Mouse (Mus musculus) hindbrain, embryonic 10.5 days (tissue): ENCODE results near the gene Acvr2a. TPM values are rescaled to one million over a fixed set of nuclear protein-coding genes. Genes with fewer than 3 reads are reported as not detected.

Experiments used
- DNase-seq: peaks from one replicate; pipeline ENCODE4 v3.0.0-alpha.2; 2017; ENCODE audit warnings: low spot score
- H3K27ac ChIP-seq: fragments of 300-500 bp; sonication (generic); 2 replicates; pipeline ENCODE4 v1.5.1; 2016; ENCODE audit warnings: mild to moderate bottlenecking, moderate library complexity
- H3K27me3 ChIP-seq: fragments of 300-500 bp; sonication (generic); 2 replicates; pipeline ENCODE4 v1.6.1; 2016; ENCODE audit warnings: mild to moderate bottlenecking; ENCODE audit not compliant: poor library complexity, insufficient read depth, severe bottlenecking
- H3K36me3 ChIP-seq: fragments of 300-500 bp; sonication (generic); 2 replicates; pipeline ENCODE4 v1.6.1; 2016; ENCODE audit warnings: mild to moderate bottlenecking, moderate library complexity
- H3K4me1 ChIP-seq: fragments of 300-500 bp; sonication (generic); replicated peaks from 2 replicates; pipeline ENCODE4 v1.6.1; 2016; ENCODE audit warnings: mild to moderate bottlenecking
- H3K4me3 ChIP-seq: fragments of 300-500 bp; sonication (generic); 2 replicates; pipeline ENCODE4 v1.5.1; 2016; ENCODE audit warnings: mild to moderate bottlenecking, moderate library complexity
- H3K9me3 ChIP-seq: fragments of 300-500 bp; sonication (generic); 2 replicates; pipeline ENCODE4 v1.6.1; 2016; ENCODE audit warnings: mild to moderate bottlenecking, moderate library complexity
- WGBS: fragments of 180-500 bp; shearing (Covaris S2); methylation state at CpG from one replicate; pipeline ENCODE4 v1.1.7; 2016; 5-methylcytosine and 5-hydroxymethylcytosine counted together
- polyA plus RNA-seq: library from polyadenylated mRNA; unstranded; fragments of >200 nt; fragmentation: Nextera tagmentation; extraction: Ambion mirVana; gene quantifications from 2 replicates; pipeline ENCODE4 v1.2.1, GENCODE M21; 2016

Acvr2a gene
- polyA plus RNA-seq, 1 experiment from 2014 or later, result 22.9 TPM

DNA sequence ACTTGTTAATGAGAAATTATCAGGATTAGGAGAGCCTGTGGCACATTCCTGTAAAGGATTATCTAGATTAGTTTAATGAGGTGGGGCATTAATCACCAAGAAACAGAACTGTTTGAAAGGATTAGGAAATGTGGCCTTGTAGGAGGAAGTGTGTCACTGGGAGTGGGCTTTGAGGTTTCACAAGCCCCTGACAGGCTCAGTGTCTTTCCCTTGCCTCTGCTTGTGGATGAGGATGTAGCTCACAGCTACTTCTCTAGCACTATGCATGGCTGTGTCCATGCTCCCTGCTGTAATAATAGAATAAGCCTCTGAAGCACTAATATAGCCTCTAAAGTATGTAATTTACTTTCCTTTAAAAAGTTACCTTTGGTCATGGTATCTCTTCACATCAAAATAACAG is 101.9 kb downstream of the Acvr2a start:
- peaks cover 93% of the 10 kb centered on the region for H3K36me3 ChIP-seq

DNA sequence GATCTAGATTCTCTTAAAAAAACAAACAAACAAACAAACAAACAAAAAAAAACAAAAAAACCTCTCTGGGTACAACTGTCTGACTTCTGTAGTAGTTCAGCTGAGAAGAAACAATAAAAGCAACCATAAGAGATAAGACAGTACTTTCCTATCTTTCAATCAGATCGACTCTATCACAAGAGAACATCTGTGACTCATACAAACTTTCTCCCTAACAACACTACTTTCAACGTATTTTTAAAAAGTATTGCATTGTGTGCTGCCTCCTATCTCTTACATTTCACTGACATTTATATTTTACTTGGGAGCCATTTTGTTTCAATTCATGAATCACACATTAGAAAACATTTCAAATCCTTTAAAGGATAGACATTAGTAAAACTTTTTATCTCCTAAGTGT is 121.1 kb downstream of the Acvr2a start:
- Histone ChIP-seq H3K27ac (no peak overlapping the region), H3K27me3 (no peaks in the 10 kb centered on the region), H3K4me1 (no peaks in the 10 kb centered on the region), H3K4me3 (no peak overlapping the region), H3K36me3 (peaks cover 69% of the 10 kb centered on the region), H3K9me3 (no peaks in the 10 kb centered on the region)
- 86% methylated on average over 2 of the region's 2 CpGs for WGBS
- DNase-seq, result no peak

More for the DNA sequence above, 101.9 kb downstream of the Acvr2a start:
- Histone ChIP-seq H3K27ac (no peak overlapping the region), H3K4me3 (no peak overlapping the region), H3K4me1 (no peaks in the 10 kb centered on the region), H3K9me3 (no peaks in the 10 kb centered on the region), H3K27me3 (no peaks in the 10 kb centered on the region)
- DNase-seq, result no peak

DNA sequence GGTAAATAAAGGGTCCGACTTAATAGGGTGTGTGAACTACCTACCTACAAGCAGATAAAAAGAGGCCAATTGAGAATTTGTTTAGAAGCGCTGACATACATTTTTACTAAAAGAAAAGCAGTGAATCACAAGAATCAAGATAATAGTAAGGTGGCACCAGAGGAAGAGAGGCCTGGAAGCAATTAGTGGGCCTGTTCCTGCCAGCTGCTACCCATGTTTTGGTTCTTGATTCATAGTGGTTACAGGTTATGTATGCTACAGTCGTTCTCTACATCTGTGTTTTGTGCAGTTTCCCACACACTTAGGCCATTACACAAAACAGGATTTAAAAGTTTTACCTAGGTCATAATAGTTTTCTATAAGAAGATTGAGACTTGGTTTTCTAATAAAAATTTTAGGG is 133.9 kb downstream of the Acvr2a start:
- Histone ChIP-seq H3K4me3 (peak overlapping the region; percentile 92), H3K36me3 (no peaks in the 10 kb centered on the region), H3K9me3 (no peaks in the 10 kb centered on the region), H3K27ac (no peak overlapping the region), H3K27me3 (no peaks in the 10 kb centered on the region), H3K4me1 (peaks cover 15% of the 10 kb centered on the region)
- no peak for DNase-seq
- WGBS, result 75% methylated on average over 3 of the region's 3 CpGs

DNA sequence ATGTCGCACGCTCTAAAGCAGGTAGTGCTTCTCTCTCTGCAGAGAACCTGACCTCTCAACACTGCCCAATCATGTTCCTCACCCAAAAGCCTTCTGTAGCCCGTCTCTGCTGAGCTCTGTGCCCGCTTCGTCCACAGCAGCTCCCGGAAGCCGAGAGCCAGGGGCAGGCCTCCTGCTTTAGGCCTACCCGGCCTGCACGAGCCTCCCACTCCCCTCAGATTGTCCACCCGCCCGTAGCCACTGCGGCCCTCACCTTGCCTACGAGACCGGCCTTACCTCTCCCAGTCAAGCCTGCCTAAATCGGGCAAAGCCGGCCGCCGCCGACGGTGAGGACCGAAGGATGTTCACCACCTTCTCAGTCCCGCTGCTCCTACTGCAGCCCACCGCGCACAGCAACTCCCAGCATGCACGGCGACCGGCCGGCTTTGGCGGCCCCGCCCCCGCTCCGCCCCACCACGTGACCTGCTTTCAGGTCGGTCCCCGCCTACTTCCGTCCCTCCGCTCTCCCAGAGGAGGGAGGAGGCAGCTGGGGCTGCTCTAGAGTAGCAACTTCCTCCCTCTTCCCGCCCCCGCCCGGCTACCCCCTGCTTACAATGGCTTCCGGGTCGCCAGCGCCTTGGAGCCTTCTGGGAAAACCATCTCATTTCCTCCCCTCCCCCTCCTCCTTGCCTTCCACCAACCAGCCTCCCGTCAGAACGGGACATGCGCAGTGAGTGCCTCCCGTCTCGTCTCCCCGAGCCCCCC is 135.1 kb downstream of the Acvr2a start, which contains the start of gene Mbd5:
Mbd5 (plus strand) TSS at position 668 of the 744 bp plus-strand sequence.
- Histone ChIP-seq H3K27me3 (no peaks in the 10 kb centered on the region), H3K27ac (peak within 1 kb of the TSS; percentile 96), H3K9me3 (no peaks in the 10 kb centered on the region), H3K36me3 (no peaks in the 10 kb centered on the region), H3K4me3 (peak within 1 kb of the TSS; percentile 92), H3K4me1 (peaks cover 15% of the 10 kb centered on the region)
- under 1% methylated on average over 49 of the region's 49 CpGs for WGBS
- peak; percentile 99 for DNase-seq

DNA sequence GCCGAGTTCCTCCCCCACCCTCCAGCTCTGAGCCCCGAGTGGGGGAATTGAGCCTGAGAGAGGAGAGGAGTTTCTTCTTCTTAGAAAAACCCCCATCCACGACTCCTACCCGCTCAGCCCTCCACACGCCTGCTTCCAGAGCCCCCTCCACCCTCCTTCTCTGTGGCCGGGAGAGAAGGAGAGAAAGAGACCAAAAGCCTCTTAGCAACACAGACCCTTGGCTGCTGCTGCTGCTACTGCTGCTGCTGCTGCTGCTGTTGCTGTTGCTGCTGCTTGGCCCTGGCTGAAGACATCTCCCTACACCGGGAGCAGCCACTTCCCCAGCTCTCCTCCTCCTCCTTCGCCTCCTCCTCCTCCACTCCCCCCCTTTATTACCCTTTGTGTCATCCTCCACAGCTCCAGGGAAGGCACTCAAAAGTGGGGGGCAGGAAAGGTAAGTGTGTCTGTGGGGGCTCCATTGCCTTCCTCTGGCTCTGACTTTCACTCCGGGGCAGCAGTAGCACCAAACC is 135.9 kb downstream of the Acvr2a start:
- 0% methylated on average over 9 of the region's 9 CpGs for WGBS
- Histone ChIP-seq H3K4me1 (peaks cover 15% of the 10 kb centered on the region), H3K9me3 (no peaks in the 10 kb centered on the region), H3K4me3 (peak overlapping the region; percentile 92), H3K27ac (peak overlapping the region; percentile 96), H3K36me3 (no peaks in the 10 kb centered on the region), H3K27me3 (no peaks in the 10 kb centered on the region)
- DNase-seq, result peak; percentile 68

DNA sequence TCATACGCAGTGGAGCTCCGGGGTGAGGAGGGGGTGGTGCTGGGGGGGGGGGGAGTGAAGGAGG is 136.2 kb downstream of the Acvr2a start, which contains the start of gene Orc4:
Orc4 (minus strand) TSS at position 26 of the 64 bp plus-strand sequence.
- peak within 1 kb of the TSS; percentile 96 for H3K27ac ChIP-seq
- 0% methylated on average over 2 of the region's 2 CpGs for WGBS
- no peaks in the 10 kb centered on the region for H3K27me3 ChIP-seq
- H3K4me3 ChIP-seq, result peak within 1 kb of the TSS; percentile 92
- no peak for DNase-seq
- no peaks in the 10 kb centered on the region for H3K9me3 ChIP-seq
- peaks cover 15% of the 10 kb centered on the region for H3K4me1 ChIP-seq
- no peaks in the 10 kb centered on the region for H3K36me3 ChIP-seq

DNA sequence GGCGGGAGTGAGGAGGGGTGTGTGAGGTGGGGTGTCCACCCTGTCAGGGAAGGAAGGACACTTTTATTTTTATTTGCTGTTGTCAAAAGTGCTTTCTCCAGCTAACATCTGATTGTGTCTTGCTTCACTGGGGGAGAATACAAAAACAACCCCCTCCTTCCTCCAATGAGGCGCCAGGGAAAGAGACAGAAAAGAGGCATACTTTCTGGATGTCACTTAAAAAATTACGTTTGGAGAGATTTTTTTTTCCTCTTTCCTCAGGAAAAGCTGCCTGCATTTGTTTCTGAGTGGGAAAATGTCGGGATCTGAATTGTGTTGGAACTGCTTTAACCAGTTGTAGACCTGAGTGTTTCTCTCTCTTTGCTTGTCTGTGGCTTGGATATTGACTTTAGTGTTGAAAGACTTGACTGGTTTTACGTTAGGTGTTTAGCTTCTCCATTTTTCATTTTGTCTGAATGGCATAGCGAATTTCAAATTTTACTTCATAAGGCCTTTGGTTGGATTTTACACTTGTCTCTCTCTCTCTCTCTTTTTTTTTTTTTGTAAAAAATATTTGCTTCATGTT is 136.5 kb downstream of the Acvr2a start:
- Histone ChIP-seq H3K4me3 (peak overlapping the region; percentile 92), H3K27me3 (no peaks in the 10 kb centered on the region), H3K27ac (peak overlapping the region; percentile 96), H3K36me3 (no peaks in the 10 kb centered on the region), H3K9me3 (no peaks in the 10 kb centered on the region), H3K4me1 (peaks cover 15% of the 10 kb centered on the region)
- 10% methylated on average over 6 of the region's 6 CpGs for WGBS
- no peak for DNase-seq

Other genes with a start within 250 kb of the Acvr2a start
- 27.0 and 30.2 TPM in 2 replicates for gene Mbd5, start 135.4 kb downstream of the Acvr2a start, polyA plus RNA-seq
- gene Orc4, start 136.2 kb downstream of the Acvr2a start, polyA plus RNA-seq, result 104 and 113 TPM in 2 replicates